Mouse (Mus musculus) G1E-ER4 (cell line): ENCODE data around the gene Nop53. TPM values are rescaled to one million over a fixed set of nuclear protein-coding genes. Genes with fewer than 3 reads are reported as not detected.

ENCODE experiments used
- GATA1 ChIP-seq: IDR thresholded peaks from one replicate; pipeline ENCODE4 v1.8.0; 2012; ENCODE audit warnings: low read length, inconsistent platforms
- polyA plus RNA-seq: library from polyadenylated mRNA; stranded (reverse); fragments of >175 nt; gene quantifications from 2 replicates; pipeline ENCODE4 v1.2.3, GENCODE M21; 2012

The Nop53 gene
- polyA plus RNA-seq, 1 experiment: 874 TPM

DNA sequence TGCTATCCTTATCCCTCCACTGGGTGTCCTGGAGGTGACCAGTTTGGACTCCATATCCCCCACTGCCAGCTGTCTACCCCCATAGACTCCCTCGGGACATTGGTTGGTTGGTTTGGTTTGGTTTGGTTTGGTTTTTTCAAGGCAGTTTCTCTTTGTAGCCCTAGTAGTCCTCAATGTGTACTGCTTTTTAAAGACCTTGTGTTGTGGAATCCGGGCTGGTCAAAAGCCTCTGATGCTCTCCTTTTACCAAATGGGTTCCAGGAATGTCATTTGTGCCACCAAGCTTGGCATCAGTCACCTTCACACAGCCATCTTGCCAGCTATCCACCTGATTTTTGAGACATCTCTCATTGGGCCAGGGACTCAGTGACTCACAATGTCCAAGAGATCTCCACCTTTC is 31.1 kb downstream of the Nop53 start:
- no peak for TF ChIP-seq GATA1

DNA sequence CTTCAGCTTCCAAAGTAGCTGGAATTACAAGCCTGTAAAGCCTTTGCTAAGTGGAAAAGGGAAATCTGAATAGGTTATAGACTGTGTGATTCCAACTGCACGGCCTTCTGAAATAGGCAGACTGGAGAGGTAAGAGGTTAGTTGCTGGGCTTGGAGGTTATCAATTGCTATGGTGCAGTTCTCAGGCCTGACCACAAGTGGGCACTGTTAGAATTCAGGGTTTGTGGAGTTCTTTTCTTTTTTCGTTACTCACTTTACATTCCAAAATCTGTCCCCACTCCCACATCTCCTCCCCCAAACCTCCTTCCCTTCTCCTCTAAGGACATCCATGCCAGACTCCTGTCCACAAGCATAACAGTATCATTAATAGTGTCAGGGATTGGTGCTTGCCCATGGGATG is 31.6 kb downstream of the Nop53 start:
- no peak for TF ChIP-seq GATA1

DNA sequence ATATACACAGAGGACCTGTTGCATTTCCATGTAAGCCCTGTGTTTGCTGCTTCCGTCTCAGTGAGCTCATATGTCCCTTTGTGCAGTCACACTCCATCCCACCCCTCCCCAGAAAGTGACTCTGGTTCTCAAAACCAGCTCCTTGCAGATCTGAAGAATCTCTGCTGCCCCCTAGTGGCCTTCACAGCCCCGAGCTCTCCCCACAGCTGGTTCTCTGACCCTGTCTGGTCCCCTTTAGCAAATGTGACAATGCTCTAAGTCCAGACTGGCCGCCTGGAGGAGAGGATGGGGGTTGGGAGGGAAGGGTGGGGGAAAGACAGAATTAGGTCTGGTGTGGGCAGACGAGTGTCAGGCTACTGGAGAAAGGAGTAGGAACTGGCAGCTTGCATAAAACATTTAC is 33.7 kb downstream of the Nop53 start:
- TF ChIP-seq GATA1: no peak

- no peak for TF ChIP-seq GATA1
These were observed 35.4 kb downstream of the Nop53 start for GRCm38 (mm10) chr7:15910521-15910920.

GRCm38 (mm10) chr7:15907971-15908590 is 37.8 kb downstream of the Nop53 start:
- no peak for TF ChIP-seq GATA1

DNA sequence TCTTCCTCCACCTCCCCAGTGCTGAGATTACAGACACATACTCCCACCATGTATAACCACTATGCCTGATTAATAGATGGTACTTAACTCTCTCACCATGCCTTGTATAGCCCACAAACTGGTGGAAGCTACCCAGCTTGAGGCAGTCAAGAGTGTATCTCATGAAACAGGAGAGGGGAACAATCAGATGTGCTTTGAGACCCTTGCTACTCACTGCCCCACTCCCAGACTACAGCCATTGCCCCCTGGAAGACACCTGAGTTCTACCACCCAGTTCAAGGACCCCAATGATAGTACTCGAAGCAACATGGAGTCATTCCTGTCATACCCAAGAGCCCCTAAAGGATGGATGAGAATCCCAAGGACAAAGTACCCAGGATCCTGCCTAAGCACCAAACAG is 39.3 kb downstream of the Nop53 start:
- no peak for TF ChIP-seq GATA1

- no peak for TF ChIP-seq GATA1
These were observed 40.0 kb downstream of the Nop53 start for GRCm38 (mm10) chr7:15905861-15906260.

- TF ChIP-seq GATA1: no peak
These were observed 44.4 kb downstream of the Nop53 start for GRCm38 (mm10) chr7:15901366-15902048.

- no peak for TF ChIP-seq GATA1
These were observed 51.6 kb downstream of the Nop53 start for GRCm38 (mm10) chr7:15894251-15894650.

Other genes with a start within 250 kb of the Nop53 start
- not detected in 2 replicates for gene Obox5, start 195.9 kb downstream of the Nop53 start, polyA plus RNA-seq
- gene Obox6, start 106.4 kb downstream of the Nop53 start, polyA plus RNA-seq: not detected in 2 replicates
- gene Crx, start 66.1 kb downstream of the Nop53 start, polyA plus RNA-seq: not detected in 2 replicates
- not detected in 2 replicates for gene Crxos, start 63.5 kb downstream of the Nop53 start, polyA plus RNA-seq
- gene Selenow, start 23.7 kb downstream of the Nop53 start, polyA plus RNA-seq: 1,588 and 1,768 TPM in 2 replicates
- 0.31 and 0.33 TPM in 2 replicates for gene Ehd2, start 21.5 kb upstream of the Nop53 start, polyA plus RNA-seq
- gene Bicra, start 101.8 kb upstream of the Nop53 start, polyA plus RNA-seq: 82.3 and 97.4 TPM in 2 replicates
- 0.01 TPM in 1 of 2 replicates, not detected in the other for gene Zfp541, start 115.7 kb upstream of the Nop53 start, polyA plus RNA-seq
- 271 and 283 TPM in 2 replicates for gene Napa, start 152.4 kb upstream of the Nop53 start, polyA plus RNA-seq
- gene Kptn, start 173.8 kb upstream of the Nop53 start, polyA plus RNA-seq: 32.6 and 47.9 TPM in 2 replicates
- 0.01 TPM in 2 replicates for gene Slc8a2, start 183.8 kb upstream of the Nop53 start, polyA plus RNA-seq
- gene Meis3, start 229.0 kb upstream of the Nop53 start, polyA plus RNA-seq: not detected in 2 replicates